8 mouse cellular contexts compared by ENCODE assay signal in the genomic region with DNA sequence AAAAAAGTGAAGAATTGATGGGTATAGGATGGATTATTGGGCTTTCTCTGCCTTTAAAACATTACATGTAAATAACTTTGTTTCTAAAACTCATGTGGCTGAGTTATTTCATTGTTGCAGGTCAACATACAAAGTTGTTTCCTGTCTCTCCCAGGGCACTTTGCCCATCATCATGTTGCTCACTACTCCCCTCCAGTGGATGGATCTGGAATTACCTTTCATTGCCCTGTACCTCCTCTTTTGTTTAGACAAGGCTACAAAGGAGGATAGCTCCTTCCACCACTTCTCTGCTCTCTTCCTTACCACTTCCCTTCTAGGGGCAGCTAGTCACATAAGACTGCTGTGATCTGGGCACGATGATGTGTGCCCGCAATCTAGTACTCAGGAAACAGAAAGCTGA. TPM values are rescaled to one million over a fixed set of nuclear protein-coding genes. Genes with fewer than 3 reads are reported as not detected.
A peak's percentile ranks its signal among the peaks of the same experiment; 100 is the strongest.
DNase-seq lines count a peak whose midpoint lies in the region; TF ChIP-seq lines count a peak whose summit lies in the region.
"Had no signal": no experiment of that assay in that cellular context is flagged by ENCODE, and none has a peak within 500 bp of the region (broad histone marks: within the 10 kb centered on the region; RNA-seq: fewer than 3 reads in every experiment).

No protein-coding gene starts in this region.

- peaks cover 5 to 6% of the 10 kb centered on the region in 2 experiments; a peak in 2 of 4 replicates for H3K4me1 ChIP-seq in ES-E14 (ENCODE audit: control insufficient read depth in 2 of 2, insufficient read depth in 2 of 2, low read length in 2 of 2, poor library complexity in 1 of 2)
- peaks cover 3% of the 10 kb centered on the region for H3K4me1 ChIP-seq in lung, adult 2 months (ENCODE audit: control insufficient read depth, insufficient read depth, low read length)

- no peak overlapping the region for H3ac ChIP-seq in C2C12 (ENCODE audit: control insufficient read depth, insufficient read length, low read depth)

- DNase-seq in ES-E14 (ENCODE audit: low read depth, low spot score) = peak; percentile 84
- DNase-seq in c-Kit-positive CD71-positive TER-119-positive erythroid progenitor cells, embryonic 14.5 days (ENCODE audit: low spot score) = peak; percentile 65
- DNase-seq in frontal cortex, postnatal 36 days (ENCODE audit: low spot score in 2 of 2) = peak; percentile 77 to 78
- peak; percentile 73 to 90 for DNase-seq in kidney, postnatal 25 days
- DNase-seq in lung, adult 2 months = peak; percentile 81
- peak; percentile 32 for DNase-seq in right cerebral cortex, postnatal 4 days

- no peak overlapping the region for H3K9ac ChIP-seq in ES-E14 (ENCODE audit: insufficient read depth, low read depth, low read length, poor library complexity, severe bottlenecking)
- H3K9ac ChIP-seq: hindbrain, embryonic 15.5 days had no signal

- TF ChIP-seq CTCF in C2C12 (IDR thresholded peaks at IDR 0.05; ENCODE audit: control insufficient read depth, insufficient read depth, insufficient read length) = peak; percentile 12
- TF ChIP-seq CTCF in lung, adult 2 months (IDR thresholded peaks at IDR 0.05; ENCODE audit: insufficient read depth, low read length) = peak; percentile 60

- H3K9me3 ChIP-seq in ES-E14 (ENCODE audit: control insufficient read depth, insufficient read depth, low read depth, low read length) = no peaks in the 10 kb centered on the region
- H3K9me3 ChIP-seq: hindbrain, embryonic 15.5 days had no signal

- H3K79me3 ChIP-seq in C2C12 (ENCODE audit: low read depth) = no peaks in the 10 kb centered on the region

- in situ Hi-C loops in ES-E14 (cut with MboI; ENCODE audit: low sequenced_read_pairs in 2 of 2, unreplicated experiment in 2 of 2) = no loop called here

- H3K79me2 ChIP-seq in C2C12 (ENCODE audit: control insufficient read depth, insufficient read depth) = no peaks in the 10 kb centered on the region

- no peaks in the 10 kb centered on the region for H3K36me3 ChIP-seq in C2C12 (ENCODE audit: control insufficient read depth, insufficient read depth)
- no peaks in the 10 kb centered on the region for H3K36me3 ChIP-seq in ES-E14 (ENCODE audit: control insufficient read depth, insufficient read depth, low read length, poor library complexity, severe bottlenecking)
- H3K36me3 ChIP-seq: hindbrain, embryonic 15.5 days had no signal

- WGBS in lung, adult 2 months = 34% methylated on average over 2 of the region's 2 CpGs

- H3K27ac ChIP-seq in ES-E14 (ENCODE audit: insufficient read depth, low read depth, low read length, poor library complexity, severe bottlenecking) = no peak overlapping the region
- H3K27ac ChIP-seq: hindbrain, embryonic 15.5 days had no signal

- H3K4me3 ChIP-seq in C2C12 (ENCODE audit: insufficient read depth, poor library complexity, severe bottlenecking) (no peak overlapping the region), ES-E14 (ENCODE audit: insufficient read depth in 1 of 2, low read depth in 1 of 2, low read length in 2 of 2, poor library complexity in 1 of 2, severe bottlenecking in 1 of 2) (no peak overlapping the region)
- H3K4me3 ChIP-seq in lung, adult 2 months (replicated peaks; ENCODE audit: extremely low read depth, low read depth, low read length) = no peak overlapping the region
- H3K4me3 ChIP-seq: hindbrain, embryonic 15.5 days had no signal

- no peaks in the 10 kb centered on the region for H3K27me3 ChIP-seq in C2C12 (ENCODE audit: control insufficient read depth, insufficient read depth, insufficient read length)
- H3K27me3 ChIP-seq: hindbrain, embryonic 15.5 days had no signal

- no peak for TF ChIP-seq POLR2A in lung, adult 2 months (IDR thresholded peaks at IDR 0.05; ENCODE audit: borderline replicate concordance, extremely low read depth, low read depth, low read length)

TF ChIP-seq in C2C12, 6 proteins besides CTCF, POLR2A, EP300 and RAD21:
- no peak for TF ChIP-seq MAX (IDR thresholded peaks at IDR 0.05)
- TF ChIP-seq MYOD1 (IDR thresholded peaks at IDR 0.05; ENCODE audit: control insufficient read depth, insufficient read length, low read depth) = no peak
- TF ChIP-seq CEBPB (IDR thresholded peaks at IDR 0.05; ENCODE audit: low read depth) = no peak
- no peak for TF ChIP-seq MYOG (IDR thresholded peaks at IDR 0.05; ENCODE audit: control insufficient read depth, extremely low read depth, insufficient read length)
- TF ChIP-seq USF1 (IDR thresholded peaks at IDR 0.05; ENCODE audit: low read depth) = no peak
- no peak for TF ChIP-seq FOSL1 (IDR thresholded peaks at IDR 0.05; ENCODE audit: insufficient read depth, low read length, poor library complexity, severe bottlenecking)

TF ChIP-seq in ES-E14, 5 proteins besides CTCF, POLR2A, EP300 and RAD21:
- TF ChIP-seq MAFK (IDR thresholded peaks at IDR 0.05; ENCODE audit: insufficient read depth, low read depth, low read length) (no peak), ZC3H11A (IDR thresholded peaks at IDR 0.05; ENCODE audit: borderline replicate concordance, low read depth, low read length) (peak; percentile 34; the same call in 1 of the 2 replicates), ZNF384 (IDR thresholded peaks at IDR 0.05; ENCODE audit: low read depth, low read length) (no peak), CHD2 (IDR thresholded peaks at IDR 0.05; ENCODE audit: low read depth, low read length) (no peak), HCFC1 (IDR thresholded peaks at IDR 0.05; ENCODE audit: borderline replicate concordance, insufficient read depth, low read length) (no peak)

RNA-seq across cellular contexts. Expression of gene Car12, which starts 7.7 kb away (rescaled TPM):
- 0.06 TPM for polyA plus RNA-seq in C2C12 (2012; fragmentation: generic; extraction: Trizol)
- 2.1 and 5.1 TPM in 2 replicates for total RNA-seq in ES-E14 (2012; rRNA removed)
- polyA plus RNA-seq in lung, adult 2 months (2012; rRNA removed) = 0.88 and 6.7 TPM in 2 replicates

Comparison
In these comparisons a context has a peak if more than half of its experiments do, and no peak if none do; other contexts are left out.
1. DNase-seq: peak in every context shown above with its lines; median percentile 84 in ES-E14; 82 in kidney, postnatal 25 days; 81 in lung, adult 2 months; 78 in frontal cortex, postnatal 36 days; 65 in c-Kit-positive CD71-positive TER-119-positive erythroid progenitor cells, embryonic 14.5 days; 32 in right cerebral cortex, postnatal 4 days.